Mouse (Mus musculus) MEL (cell line): ENCODE data around the gene Sorcs1. TPM values are rescaled to one million over a fixed set of nuclear protein-coding genes. Genes with fewer than 3 reads are reported as not detected.

Source experiments
- DNase-seq: peaks from one replicate; pipeline ENCODE4 v3.0.0; 2011; ENCODE audit warnings: low read depth, low spot score
- H3K27ac ChIP-seq: 2 replicates; pipeline ENCODE4 v1.5.1; 2012; ENCODE audit warnings: low read depth, mild to moderate bottlenecking, control low read depth, low read length, moderate library complexity; ENCODE audit not compliant: control insufficient read depth
- H3K27me3 ChIP-seq, 2 experiments: fragments of 150-350 bp in 1 of 2; sonication (generic) in 1 of 2; 2 replicates each; pipeline ENCODE4 v1.6.1; 2012; ENCODE audit warnings: low read length in 2 of 2, mild to moderate bottlenecking in 2 of 2, improper control_type of control experiment in 1 of 2, moderate library complexity in 1 of 2; ENCODE audit not compliant: insufficient read depth in 2 of 2, control insufficient read depth in 1 of 2
- H3K36me3 ChIP-seq, 2 experiments: 2 replicates each; pipeline ENCODE4 v1.6.1; 2012 to 2014; ENCODE audit warnings: low read length in 2 of 2, improper control_type of control experiment in 1 of 2, inconsistent platforms in 1 of 2, mild to moderate bottlenecking in 1 of 2; ENCODE audit not compliant: insufficient read depth in 2 of 2, control insufficient read depth in 1 of 2
- H3K4me1 ChIP-seq, 2 experiments: fragments of 150-350 bp in 1 of 2; sonication (generic) in 1 of 2; 2 replicates each; pipeline ENCODE4 v1.6.1; 2012; ENCODE audit warnings: low read length in 2 of 2, improper control_type of control experiment in 1 of 2, mild to moderate bottlenecking in 1 of 2; ENCODE audit not compliant: insufficient read depth in 2 of 2, control insufficient read depth in 1 of 2
- H3K4me3 ChIP-seq, 2 experiments: fragments of 150-350 bp in 1 of 2; sonication (generic) in 1 of 2; 2 replicates each; pipeline ENCODE4 v1.5.1; 2012; ENCODE audit warnings: low read depth in 2 of 2, low read length in 2 of 2, mild to moderate bottlenecking in 2 of 2, moderate library complexity in 2 of 2, control low read depth in 1 of 2, improper control_type of control experiment in 1 of 2; ENCODE audit not compliant: control insufficient read depth in 1 of 2, insufficient read depth in 1 of 2
- H3K79me2 ChIP-seq: 2 replicates; pipeline ENCODE4 v1.6.1; 2012; ENCODE audit warnings: mild to moderate bottlenecking, low read length, moderate library complexity; ENCODE audit not compliant: control insufficient read depth, poor library complexity, insufficient read depth
- H3K9ac ChIP-seq: 2 replicates; pipeline ENCODE4 v1.6.1; 2012; ENCODE audit warnings: low read depth, mild to moderate bottlenecking, control low read depth, low read length, moderate library complexity; ENCODE audit not compliant: control insufficient read depth, poor library complexity, severe bottlenecking
- H3K9me3 ChIP-seq: fragments of 150-350 bp; sonication (generic); replicated peaks from 2 replicates; pipeline ENCODE4 v1.6.1; 2012; ENCODE audit warnings: mild to moderate bottlenecking, low read length, improper control_type of control experiment, moderate library complexity; ENCODE audit not compliant: insufficient read depth
- CHD1 ChIP-seq: IDR thresholded peaks from 2 replicates; pipeline ENCODE4 v1.6.1; 2012; ENCODE audit warnings: low read depth, mild to moderate bottlenecking, inconsistent platforms, low read length, improper control_type of control experiment
- CHD2 ChIP-seq: IDR thresholded peaks from 2 replicates; pipeline ENCODE4 v1.6.1; 2011; ENCODE audit warnings: low read length, improper control_type of control experiment
- CTCF ChIP-seq, 3 experiments: IDR thresholded peaks in 2 of 3; conservative IDR thresholded peaks in 1 of 3; 2 replicates each; pipeline ENCODE4 v1.5.1; 2011 to 2012; ENCODE audit warnings: low read length in 3 of 3, low read depth in 2 of 3, mild to moderate bottlenecking in 2 of 3, improper control_type of control experiment in 1 of 3, inconsistent platforms in 1 of 3, mixed read lengths in 1 of 3, moderate library complexity in 1 of 3; ENCODE audit not compliant: control insufficient read depth in 1 of 3, insufficient read depth in 1 of 3, poor library complexity in 1 of 3, severe bottlenecking in 1 of 3
- E2F4 ChIP-seq: IDR thresholded peaks from 2 replicates; pipeline ENCODE4 v1.6.1; 2011; ENCODE audit warnings: low read depth, low read length, improper control_type of control experiment, borderline replicate concordance
- ELF1 ChIP-seq: IDR thresholded peaks from 2 replicates; pipeline ENCODE4 v1.6.1; 2014; ENCODE audit warnings: low read depth, mild to moderate bottlenecking, inconsistent platforms, low read length, improper control_type of control experiment, moderate library complexity
- GABPA ChIP-seq: IDR thresholded peaks from 2 replicates; pipeline ENCODE4 v1.6.1; 2012; ENCODE audit warnings: low read depth, mild to moderate bottlenecking, inconsistent platforms, low read length, improper control_type of control experiment, moderate library complexity
- GATA1 ChIP-seq: IDR thresholded peaks from 2 replicates; pipeline ENCODE4 v1.6.1; 2011; ENCODE audit warnings: low read depth, low read length, improper control_type of control experiment
- JUND ChIP-seq: IDR thresholded peaks from 2 replicates; pipeline ENCODE4 v1.6.1; 2011; ENCODE audit warnings: low read depth, mild to moderate bottlenecking, improper control_type of control experiment, low read length
- MAX ChIP-seq: IDR thresholded peaks from 2 replicates; pipeline ENCODE4 v1.6.1; 2011; ENCODE audit warnings: low read length, improper control_type of control experiment
- MXI1 ChIP-seq: IDR thresholded peaks from 2 replicates; pipeline ENCODE4 v1.6.1; 2011; ENCODE audit warnings: mild to moderate bottlenecking, low read depth, low read length, improper control_type of control experiment
- MYB ChIP-seq: IDR thresholded peaks from 2 replicates; pipeline ENCODE4 v1.6.1; 2011; ENCODE audit warnings: mild to moderate bottlenecking, low read depth, low read length, improper control_type of control experiment
- POLR2AphosphoS2 ChIP-seq: IDR thresholded peaks from 2 replicates; pipeline ENCODE4 v1.6.1; 2011; ENCODE audit warnings: low read length, improper control_type of control experiment
- POLR2AphosphoS5 ChIP-seq: IDR thresholded peaks from 2 replicates; pipeline ENCODE4 v1.6.1; 2012; ENCODE audit warnings: low read depth, borderline replicate concordance, mild to moderate bottlenecking, inconsistent platforms, low read length, moderate library complexity, mixed read lengths
- SIN3A ChIP-seq: IDR thresholded peaks from 2 replicates; pipeline ENCODE4 v1.6.1; 2012; ENCODE audit warnings: low read length, improper control_type of control experiment, inconsistent platforms
- SMC3 ChIP-seq: IDR thresholded peaks from 2 replicates; pipeline ENCODE4 v1.6.1; 2011; ENCODE audit warnings: low read depth, low read length, improper control_type of control experiment
- TAL1 ChIP-seq: IDR thresholded peaks from 2 replicates; pipeline ENCODE4 v1.6.1; 2012; ENCODE audit warnings: mild to moderate bottlenecking, inconsistent platforms, low read length, moderate library complexity, mixed read lengths
- TCF12 ChIP-seq: IDR thresholded peaks from 2 replicates; pipeline ENCODE4 v1.6.1; 2014; ENCODE audit warnings: low read depth, mild to moderate bottlenecking, inconsistent platforms, low read length, improper control_type of control experiment, moderate library complexity
- USF1 ChIP-seq: IDR thresholded peaks from 2 replicates; pipeline ENCODE4 v1.6.1; 2014; ENCODE audit warnings: low read depth, mild to moderate bottlenecking, inconsistent platforms, low read length, improper control_type of control experiment, moderate library complexity
- ZC3H11A ChIP-seq: IDR thresholded peaks from 2 replicates; pipeline ENCODE4 v1.6.1; 2012; ENCODE audit warnings: low read depth, mild to moderate bottlenecking, inconsistent platforms, low read length, improper control_type of control experiment
- ZKSCAN1 ChIP-seq: IDR thresholded peaks from 2 replicates; pipeline ENCODE4 v1.6.1; 2012; ENCODE audit warnings: low read depth, mild to moderate bottlenecking, inconsistent platforms, low read length, improper control_type of control experiment, moderate library complexity
- polyA plus RNA-seq, 2 experiments: library from polyadenylated mRNA; stranded (reverse) in 1 of 2; unstranded in 1 of 2; fragments of >175 nt in 1 of 2; fragments of >200 nt in 1 of 2; gene quantifications; 2 replicates each; pipeline versions ENCODE4 v1.2.1 to v1.2.4; 2012; ENCODE audit warnings: low replicate concordance in 2 of 2, low read depth in 1 of 2; ENCODE audit not compliant: insufficient read length in 2 of 2, insufficient read depth in 1 of 2, missing spikeins in 1 of 2
- total RNA-seq: library from RNA; depleted of rRNA; stranded (reverse); fragments of 300-350 nt; gene quantifications from 2 replicates; pipeline ENCODE4 v1.2.3, GENCODE M21; 2012

Gene Sorcs1
- total and polyA plus RNA-seq, 3 experiments: not detected

- Histone ChIP-seq H3K27ac (no peak overlapping the region), H3K4me3 (no peak overlapping the region), H3K27me3 (no peaks in the 10 kb centered on the region), H3K36me3 (no peaks in the 10 kb centered on the region), H3K79me2 (no peaks in the 10 kb centered on the region), H3K4me1 (no peaks in the 10 kb centered on the region), H3K9ac (no peak overlapping the region)
- peak; percentile 33 for DNase-seq
- TF ChIP-seq MXI1 (no peak), SMC3 (peak; percentile 35), SIN3A (no peak), POLR2AphosphoS5 (no peak), MAX (no peak), GATA1 (no peak), ELF1 (no peak), CTCF (IDR thresholded peaks at IDR 0.05 in 2 of 3, conservative IDR thresholded peaks at IDR 0.05 in 1 of 3; ENCODE audit: control insufficient read depth in 1 of 3, insufficient read depth in 1 of 3, low read depth in 2 of 3, low read length in 3 of 3, poor library complexity in 1 of 3, severe bottlenecking in 1 of 3) (peak in 2 of 3 experiments; percentile 15 to 43; a peak in 3 of 6 replicates), GABPA (no peak), USF1 (no peak), CHD1 (no peak)
- TF ChIP-seq, all 39 proteins: peak for 2
- no peaks in the 10 kb centered on the region for H3K9me3 ChIP-seq
These were observed 506.6 kb downstream of the Sorcs1 start for GRCm38 (mm10) chr19:50171849-50172248.

GRCm38 (mm10) chr19:50151111-50151510, 527.3 kb downstream of the Sorcs1 start:
- Histone ChIP-seq H3K27ac (no peak overlapping the region), H3K4me3 (no peak overlapping the region), H3K27me3 (no peaks in the 10 kb centered on the region), H3K4me1 (no peaks in the 10 kb centered on the region), H3K36me3 (no peaks in the 10 kb centered on the region), H3K9me3 (no peaks in the 10 kb centered on the region)
- no peak for DNase-seq
- no peak for TF ChIP-seq TCF12
- no peak for TF ChIP-seq TAL1
- no peak for TF ChIP-seq JUND
- TF ChIP-seq ZC3H11A: no peak
- no peak for TF ChIP-seq ZKSCAN1
- no peak for TF ChIP-seq MYB
- no peak for TF ChIP-seq CHD2
- no peak for TF ChIP-seq E2F4
- no peak for TF ChIP-seq POLR2AphosphoS2
- TF ChIP-seq CTCF (IDR thresholded peaks at IDR 0.05 in 2 of 3, conservative IDR thresholded peaks at IDR 0.05 in 1 of 3; ENCODE audit: control insufficient read depth in 1 of 3, insufficient read depth in 1 of 3, low read depth in 2 of 3, low read length in 3 of 3, poor library complexity in 1 of 3, severe bottlenecking in 1 of 3): no peak
- TF ChIP-seq GATA1: no peak
- TF ChIP-seq ELF1: no peak
- TF ChIP-seq, all 39 proteins: peak for 0
- no peaks in the 10 kb centered on the region for H3K79me2 ChIP-seq
- no peak overlapping the region for H3K9ac ChIP-seq
